Mouse (Mus musculus): ENCODE data around the gene Ypel4.

- no peak for TF ChIP-seq CTCF (IDR thresholded peaks at IDR 0.05; ENCODE audit: low read depth)
- no peak for TF ChIP-seq EP300 (optimal IDR thresholded peaks at IDR 0.05)
These were observed 10.0 kb upstream of the Ypel4 start for GRCm38 (mm10) chr2:84723856-84724255.
